Mouse (Mus musculus) liver, embryonic 13.5 days (tissue): ENCODE results near the gene Zfp619. TPM values are rescaled to one million over a fixed set of nuclear protein-coding genes. Genes with fewer than 3 reads are reported as not detected.
"Not testable (repeated sequence)": the region's sequence is repeated elsewhere in the genome, so short reads cannot be mapped to it uniquely, and the experiment has no call there.

ENCODE experiments used
- ATAC-seq: fragments of 200-750 bp; cut with Nextera tagmentation; 2 replicates; pipeline ENCODE4 v1.8.0; 2017; ENCODE audit warnings: low read depth, mild to moderate bottlenecking, moderate number of reproducible peaks, moderate library complexity
- DNase-seq: peaks from one replicate; pipeline ENCODE4 v3.0.0; 2022
- H3K27ac ChIP-seq: fragments of 300-500 bp; sonication (generic); 2 replicates; pipeline ENCODE4 v1.5.1; 2015; ENCODE audit warnings: moderate library complexity, mild to moderate bottlenecking, inconsistent platforms
- H3K27me3 ChIP-seq: fragments of 300-500 bp; sonication (generic); 2 replicates; pipeline ENCODE4 v1.6.1; 2015; ENCODE audit warnings: mild to moderate bottlenecking, inconsistent platforms
- H3K36me3 ChIP-seq: fragments of 300-500 bp; sonication (generic); 2 replicates; pipeline ENCODE4 v1.6.1; 2015; ENCODE audit warnings: mild to moderate bottlenecking, inconsistent platforms
- H3K4me1 ChIP-seq: fragments of 300-500 bp; sonication (generic); replicated peaks from 2 replicates; pipeline ENCODE4 v1.6.1; 2015; ENCODE audit warnings: inconsistent platforms
- H3K4me2 ChIP-seq: fragments of 300-500 bp; sonication (generic); 2 replicates; pipeline ENCODE4 v1.6.1; 2015; ENCODE audit warnings: inconsistent platforms, mild to moderate bottlenecking, moderate library complexity
- H3K4me3 ChIP-seq: fragments of 300-500 bp; sonication (generic); replicated peaks from 2 replicates; pipeline ENCODE4 v1.5.1; 2015; ENCODE audit warnings: mild to moderate bottlenecking, inconsistent platforms
- H3K9ac ChIP-seq: fragments of 300-500 bp; sonication (generic); 2 replicates; pipeline ENCODE4 v1.6.1; 2015; ENCODE audit warnings: mild to moderate bottlenecking, inconsistent platforms
- H3K9me3 ChIP-seq: fragments of 300-500 bp; sonication (generic); replicated peaks from 2 replicates; pipeline ENCODE4 v1.6.1; 2016; ENCODE audit warnings: inconsistent platforms
- WGBS: fragments of 180-500 bp; shearing (Covaris S2); methylation state at CpG from one replicate; pipeline ENCODE4 v1.1.7; 2015; ENCODE audit not compliant: insufficient replicate concordance; 5-methylcytosine and 5-hydroxymethylcytosine counted together
- polyA plus RNA-seq: library from polyadenylated mRNA; unstranded; fragments of >200 nt; fragmentation: Nextera tagmentation; extraction: Ambion mirVana; gene quantifications from 2 replicates; pipeline ENCODE4 v1.2.1, GENCODE M21; 2015

The Zfp619 gene
- polyA plus RNA-seq, 1 experiment from 2014 or later = 0.18 TPM

- Histone ChIP-seq H3K4me2 (peak overlapping the region; percentile 77), H3K36me3 (no peaks in the 10 kb centered on the region), H3K27me3 (no peaks in the 10 kb centered on the region), H3K4me3 (peak overlapping the region; percentile 63), H3K9ac (peak overlapping the region; percentile 71), H3K4me1 (peaks cover 10% of the 10 kb centered on the region; the same call in 1 of the 2 replicates), H3K9me3 (no peaks in the 10 kb centered on the region), H3K27ac (no peak overlapping the region)
- DNase-seq = no peak
- 61% methylated on average over 10 of the region's 10 CpGs for WGBS
- no peak for ATAC-seq
These were observed 27.6 kb downstream of the Zfp619 start for GRCm38 (mm10) chr7:39545134-39545533.

DNA sequence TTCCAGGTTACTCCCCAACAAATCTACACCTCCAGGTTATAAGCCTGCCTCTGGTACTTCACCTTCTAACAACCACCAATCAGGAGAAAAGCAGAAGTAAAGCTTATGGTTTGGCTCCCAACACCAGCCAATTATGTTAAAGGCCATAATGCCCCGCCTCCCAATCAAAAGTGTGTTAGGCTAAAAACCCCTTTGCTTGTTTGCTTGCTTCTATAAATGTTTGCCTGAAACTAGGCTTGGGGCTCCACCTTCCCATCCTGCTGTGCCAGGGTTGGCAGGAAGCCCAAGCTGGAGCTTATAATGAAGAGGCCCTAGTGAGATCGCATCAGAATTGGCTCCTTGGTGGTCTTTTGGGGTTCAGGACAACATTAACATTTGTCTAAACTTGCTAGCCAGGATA lies 31.8 kb downstream of the Zfp619 start:
- ATAC-seq = no peak

DNA sequence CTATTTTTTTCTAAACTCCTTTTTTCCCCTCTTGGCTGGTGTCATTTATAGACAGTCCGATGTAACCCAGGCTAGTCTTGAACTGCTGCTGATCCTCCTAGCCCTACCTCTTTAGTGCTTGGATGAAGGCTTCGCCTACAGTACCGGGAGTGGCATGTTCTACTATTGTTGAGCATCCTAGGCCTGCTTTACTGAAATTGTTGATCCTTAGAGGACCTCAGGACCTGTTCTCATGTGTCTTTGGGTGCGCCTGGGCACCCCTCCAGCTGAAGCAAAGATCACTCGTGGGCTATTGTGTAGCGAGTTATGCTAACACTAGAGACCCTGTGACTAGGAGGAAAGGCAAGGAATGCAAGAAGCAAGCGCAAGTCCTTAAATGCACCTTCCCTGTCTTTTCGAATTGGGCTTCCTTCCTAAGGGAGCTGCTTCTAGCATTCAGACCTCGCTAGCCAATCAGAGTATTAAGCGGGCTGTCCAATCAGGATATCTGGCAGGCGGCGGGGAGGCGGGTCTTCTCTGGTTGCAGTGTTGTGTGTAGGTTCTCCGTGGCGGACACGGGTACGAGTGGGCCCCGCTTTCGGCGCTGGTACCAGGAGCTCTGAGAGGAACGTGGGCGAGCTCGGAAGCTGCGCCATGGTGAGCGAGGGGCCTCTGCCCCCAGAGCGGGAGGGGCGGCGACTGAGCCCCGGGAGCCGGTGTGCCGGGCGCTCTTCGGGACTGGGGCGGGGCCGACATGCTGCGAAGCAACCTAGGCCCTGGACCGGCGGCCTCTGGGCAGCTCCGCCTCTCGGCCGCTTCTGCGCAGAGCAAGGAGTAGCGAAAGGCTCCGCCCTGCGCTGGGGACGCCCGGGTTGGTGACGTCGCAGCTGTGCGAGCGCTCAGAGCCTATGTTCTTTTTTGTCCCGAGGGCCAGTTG lies 34.7 kb downstream of the Zfp619 start:
- no peaks in the 10 kb centered on the region for H3K9me3 ChIP-seq
- H3K4me1 ChIP-seq = peaks cover 17% of the 10 kb centered on the region
- H3K4me3 ChIP-seq = peak overlapping the region; percentile 71
- peaks cover 12% of the 10 kb centered on the region for H3K36me3 ChIP-seq
- 4% methylated on average over 52 of the region's 52 CpGs for WGBS
- peak overlapping the region; percentile 67 for H3K4me2 ChIP-seq
- ATAC-seq (peak; percentile 100), DNase-seq (peak; percentile 94)
- no peaks in the 10 kb centered on the region for H3K27me3 ChIP-seq
- peak overlapping the region; percentile 74 for H3K9ac ChIP-seq
- peak overlapping the region; percentile 82 for H3K27ac ChIP-seq

More for the DNA sequence above, 31.8 kb downstream of the Zfp619 start:
- Histone ChIP-seq H3K36me3 (no peaks in the 10 kb centered on the region), H3K4me2 (no peak overlapping the region), H3K27me3 (no peaks in the 10 kb centered on the region), H3K4me3 (no peak overlapping the region), H3K27ac (no peak overlapping the region), H3K4me1 (peaks cover 23% of the 10 kb centered on the region), H3K9me3 (no peaks in the 10 kb centered on the region), H3K9ac (no peak overlapping the region)
- WGBS = 78% methylated on average over 2 of the region's 2 CpGs
- DNase-seq = no peak

DNA sequence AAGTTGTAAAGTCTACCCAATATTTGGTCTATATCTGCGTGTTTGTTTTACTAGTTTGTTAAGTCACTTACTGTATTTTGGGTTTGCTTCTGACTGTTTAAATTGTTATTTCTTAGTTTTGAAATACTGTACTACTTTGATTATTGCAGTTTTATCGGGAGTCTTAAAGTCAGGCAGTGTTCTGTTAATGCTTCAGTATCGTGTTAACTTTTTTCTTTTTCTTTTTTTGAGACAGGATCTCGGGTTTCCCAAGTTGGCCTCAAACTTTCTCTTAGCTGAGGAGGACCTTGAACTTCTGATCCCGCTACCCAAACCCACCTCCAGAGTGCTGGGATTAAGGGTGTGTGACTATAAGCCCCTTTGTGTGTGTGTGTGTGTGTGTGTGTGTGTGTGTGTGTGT lies 35.4 kb downstream of the Zfp619 start:
- H3K4me2 ChIP-seq = peak overlapping the region; percentile 67
- WGBS = 8% methylated on average over 5 of the region's 5 CpGs
- peaks cover 12% of the 10 kb centered on the region for H3K36me3 ChIP-seq
- H3K27me3 ChIP-seq = no peaks in the 10 kb centered on the region
- no peak for ATAC-seq
- peaks cover 17% of the 10 kb centered on the region for H3K4me1 ChIP-seq
- no peaks in the 10 kb centered on the region for H3K9me3 ChIP-seq
- no peak for DNase-seq
- H3K9ac ChIP-seq = peak overlapping the region; percentile 74
- peak overlapping the region; percentile 82 for H3K27ac ChIP-seq
- H3K4me3 ChIP-seq = peak overlapping the region; percentile 71

GRCm38 (mm10) chr7:39553871-39554270 lies 36.3 kb downstream of the Zfp619 start:
- H3K4me3 ChIP-seq = no peak overlapping the region; the same call in 1 of the 2 replicates
- no peak overlapping the region for H3K9ac ChIP-seq
- H3K27me3 ChIP-seq = no peaks in the 10 kb centered on the region
- ATAC-seq = no peak
- H3K9me3 ChIP-seq = no peaks in the 10 kb centered on the region
- H3K4me1 ChIP-seq = peaks cover 17% of the 10 kb centered on the region
- H3K4me2 ChIP-seq = peak overlapping the region; percentile 28; the same call in 1 of the 2 replicates
- no peak overlapping the region for H3K27ac ChIP-seq
- peaks cover 12% of the 10 kb centered on the region for H3K36me3 ChIP-seq
- DNase-seq = no peak
- 74% methylated on average over 4 of the region's 4 CpGs for WGBS

- no peak overlapping the region for H3K4me3 ChIP-seq
- no peak overlapping the region for H3K9ac ChIP-seq
- no peaks in the 10 kb centered on the region for H3K36me3 ChIP-seq
- H3K4me2 ChIP-seq = no peak overlapping the region
- no peaks in the 10 kb centered on the region for H3K9me3 ChIP-seq
- ATAC-seq = no peak
- WGBS = 57% methylated on average over 2 of the region's 2 CpGs
- H3K4me1 ChIP-seq = no peaks in the 10 kb centered on the region
- no peaks in the 10 kb centered on the region for H3K27me3 ChIP-seq
- no peak for DNase-seq
- H3K27ac ChIP-seq = no peak overlapping the region
These were observed 62.5 kb downstream of the Zfp619 start for GRCm38 (mm10) chr7:39580066-39580465.

DNA sequence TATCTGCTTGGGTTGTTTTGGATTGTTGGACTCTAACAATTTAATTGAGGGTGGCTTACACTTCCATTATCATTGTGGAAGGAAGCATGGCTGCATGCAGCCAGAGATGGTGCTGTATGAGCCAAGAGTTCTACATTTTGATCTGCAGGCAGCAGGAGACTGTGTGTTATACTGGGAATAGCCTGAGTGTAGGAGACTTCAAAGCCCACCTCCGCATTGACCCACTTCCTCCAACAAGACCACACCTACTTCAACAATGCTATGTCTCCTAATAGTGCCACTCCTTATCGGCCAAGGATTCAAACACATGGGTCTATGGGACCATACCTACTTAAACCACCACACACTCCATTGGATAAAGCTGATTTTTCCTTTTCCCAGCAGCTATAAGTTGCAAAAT lies 63.0 kb downstream of the Zfp619 start:
- H3K36me3 ChIP-seq = no peaks in the 10 kb centered on the region
- H3K4me2 ChIP-seq = no peak overlapping the region
- no peak overlapping the region for H3K4me3 ChIP-seq
- 76% methylated on average over 2 of the region's 2 CpGs for WGBS
- no peak overlapping the region for H3K9ac ChIP-seq
- H3K4me1 ChIP-seq = no peaks in the 10 kb centered on the region
- H3K9me3 ChIP-seq = no peaks in the 10 kb centered on the region
- ATAC-seq (no peak), DNase-seq (no peak)
- H3K27ac ChIP-seq = no peak overlapping the region
- H3K27me3 ChIP-seq = no peaks in the 10 kb centered on the region

DNA sequence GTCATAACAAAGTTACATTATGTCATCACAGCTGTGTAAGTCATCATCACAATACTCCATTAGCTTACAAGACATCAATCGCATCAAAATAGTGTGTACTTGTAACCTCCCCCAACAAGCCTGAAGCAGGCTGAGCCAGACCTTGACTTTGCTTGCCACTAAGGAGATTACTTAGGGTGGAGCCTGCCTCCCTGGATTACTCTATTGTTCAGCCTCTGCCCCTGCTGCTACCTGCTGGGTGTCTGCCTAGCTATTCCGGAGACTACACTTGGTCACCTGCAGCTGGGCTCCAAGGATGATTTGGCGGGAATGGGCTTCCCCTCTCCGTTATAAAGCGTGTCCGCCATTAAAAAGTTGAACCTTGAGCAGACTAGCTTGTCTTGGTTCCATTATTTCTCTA lies 69.3 kb downstream of the Zfp619 start:
- WGBS = 73% methylated on average over 6 of the region's 6 CpGs
- DNase-seq = not testable (repeated sequence)

DNA sequence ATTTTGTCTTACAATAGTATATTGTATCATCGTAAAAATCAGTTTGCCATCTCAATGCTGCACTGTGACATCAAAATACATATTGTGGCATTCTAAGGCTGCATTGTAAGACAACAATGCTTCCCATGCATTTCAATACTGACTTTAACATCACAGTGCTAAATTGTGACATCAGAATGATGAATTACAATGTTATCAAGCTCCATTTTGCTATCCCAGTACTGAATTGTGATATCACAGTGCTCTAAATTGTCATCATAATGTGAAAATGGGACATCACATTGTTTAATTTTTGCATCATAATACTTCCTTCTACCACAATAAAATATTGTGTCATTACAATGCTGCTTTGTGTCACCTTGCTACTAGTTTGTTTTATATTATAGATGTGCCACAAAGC lies 70.5 kb downstream of the Zfp619 start:
- H3K4me2 ChIP-seq = peak overlapping the region; percentile 57
- H3K4me3 ChIP-seq = peak overlapping the region; percentile 42; the same call in 1 of the 2 replicates
- 73% methylated on average over 1 of the region's 1 CpGs for WGBS
- DNase-seq (no peak), ATAC-seq (no peak)
- H3K36me3 ChIP-seq = no peaks in the 10 kb centered on the region
- H3K27me3 ChIP-seq = peaks cover 7% of the 10 kb centered on the region; the same call in 1 of the 2 replicates
- H3K4me1 ChIP-seq = no peaks in the 10 kb centered on the region
- H3K27ac ChIP-seq = no peak overlapping the region
- H3K9ac ChIP-seq = no peak overlapping the region
- no peaks in the 10 kb centered on the region for H3K9me3 ChIP-seq

More for the DNA sequence above, 69.3 kb downstream of the Zfp619 start:
- H3K27ac ChIP-seq, ATAC-seq, H3K4me3 ChIP-seq, H3K9me3 ChIP-seq, H3K27me3 ChIP-seq, H3K9ac ChIP-seq, H3K4me1 ChIP-seq, H3K4me2 ChIP-seq, H3K36me3 ChIP-seq: not testable (repeated sequence)

DNA sequence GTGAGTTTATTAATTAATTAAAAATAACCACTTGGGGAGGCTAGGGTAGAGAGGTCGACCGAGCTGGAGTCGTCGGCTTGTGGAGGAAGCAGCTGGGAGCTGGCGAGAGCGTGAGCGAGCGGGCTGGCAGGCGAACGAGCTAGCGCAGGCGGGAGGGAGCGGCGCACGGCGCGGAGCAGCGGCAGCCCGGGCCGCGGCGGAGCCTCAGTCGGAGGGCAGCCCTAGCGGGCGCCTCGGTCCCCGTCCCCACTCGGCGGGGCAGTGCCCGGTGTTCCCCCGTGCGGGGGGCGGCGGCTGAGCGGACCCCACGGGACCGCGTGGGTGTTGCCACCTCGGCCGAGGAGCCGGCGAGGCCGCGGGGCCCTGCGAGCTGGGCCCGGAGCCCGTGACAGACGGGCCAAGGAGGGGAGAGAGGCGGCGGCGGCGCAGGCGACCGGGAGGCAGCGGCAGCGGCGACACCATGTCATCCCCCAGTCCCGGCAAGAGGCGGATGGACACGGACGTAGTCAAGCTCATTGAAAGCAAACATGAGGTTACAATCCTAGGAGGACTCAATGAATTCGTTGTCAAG lies 71.0 kb downstream of the Zfp619 start:
- 0 out of 2 replicates have a peak overlapping the region, but pooled peaks have one; percentile 17 for H3K9ac ChIP-seq
- not testable (repeated sequence) for H3K27ac ChIP-seq, H3K36me3 ChIP-seq, H3K27me3 ChIP-seq, H3K9me3 ChIP-seq, DNase-seq, H3K4me1 ChIP-seq
- peak overlapping the region; percentile 57 for H3K4me2 ChIP-seq
- WGBS = 2% methylated on average over 36 of the region's 62 CpGs
- peak overlapping the region; percentile 42 for H3K4me3 ChIP-seq
- peak; percentile 77 for ATAC-seq

GRCm38 (mm10) chr7:39589044-39589443 lies 71.5 kb downstream of the Zfp619 start:
- H3K9me3 ChIP-seq, H3K27me3 ChIP-seq, H3K9ac ChIP-seq, H3K36me3 ChIP-seq, H3K4me1 ChIP-seq, DNase-seq, H3K27ac ChIP-seq, ATAC-seq: not testable (repeated sequence)
- Histone ChIP-seq H3K4me2 (peak overlapping the region; percentile 57), H3K4me3 (peak overlapping the region; percentile 42)
- WGBS = 46% methylated on average over 7 of the region's 7 CpGs
